Mouse (Mus musculus): Measurements from ENCODE around the gene Pbsn. TPM values are rescaled to one million over a fixed set of nuclear protein-coding genes. Genes with fewer than 3 reads are reported as not detected.

Pbsn gene
- polyA plus RNA-seq, 1 experiment from 2014 or later, result not detected

DNA sequence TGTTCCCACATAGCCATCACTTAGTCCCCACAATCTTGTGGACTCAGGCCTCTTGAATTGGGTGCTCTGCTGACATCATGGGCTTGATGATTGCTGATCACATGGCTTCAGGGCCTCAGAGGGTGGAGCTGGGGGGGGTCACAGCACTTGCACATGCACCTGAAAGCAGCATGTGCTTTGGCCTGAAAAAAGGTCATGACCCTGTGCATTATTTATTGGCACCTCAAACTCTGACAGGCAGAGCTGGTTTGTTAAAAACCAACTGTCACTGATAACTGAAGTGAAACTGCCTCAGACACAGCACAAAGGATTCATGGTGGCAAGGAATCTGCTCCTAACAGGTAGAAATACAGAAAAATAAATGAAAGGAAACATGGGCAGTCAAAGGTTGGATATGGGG is 55.6 kb downstream of the Pbsn start:
- no peak overlapping the region for H3K4me3 ChIP-seq (ENCODE audit: low read depth, low read length)
- H3K27me3 ChIP-seq (replicated peaks; ENCODE audit: control insufficient read depth, insufficient read depth, low read length), result no peaks in the 10 kb centered on the region
- DNase-seq (ENCODE audit: low spot score), result no peak
- H3K4me2 ChIP-seq (ENCODE audit: low read depth, low read length), result no peak overlapping the region
- no peak overlapping the region for H3K9ac ChIP-seq (ENCODE audit: low read depth, low read length)
- H3K36me3 ChIP-seq (ENCODE audit: control insufficient read depth, insufficient read depth, low read length), result no peaks in the 10 kb centered on the region
- no peak for ATAC-seq (ENCODE audit: low read depth)
- H3K9me3 ChIP-seq (ENCODE audit: control insufficient read depth, low read length), result no peaks in the 10 kb centered on the region
- H3K27ac ChIP-seq (replicated peaks; ENCODE audit: low read depth, low read length), result no peak overlapping the region
- H3K4me1 ChIP-seq (ENCODE audit: control insufficient read depth, insufficient read depth, low read length), result 0 out of 2 replicates have a peak, but pooled peaks cover 3% of the 10 kb centered on the region

DNA sequence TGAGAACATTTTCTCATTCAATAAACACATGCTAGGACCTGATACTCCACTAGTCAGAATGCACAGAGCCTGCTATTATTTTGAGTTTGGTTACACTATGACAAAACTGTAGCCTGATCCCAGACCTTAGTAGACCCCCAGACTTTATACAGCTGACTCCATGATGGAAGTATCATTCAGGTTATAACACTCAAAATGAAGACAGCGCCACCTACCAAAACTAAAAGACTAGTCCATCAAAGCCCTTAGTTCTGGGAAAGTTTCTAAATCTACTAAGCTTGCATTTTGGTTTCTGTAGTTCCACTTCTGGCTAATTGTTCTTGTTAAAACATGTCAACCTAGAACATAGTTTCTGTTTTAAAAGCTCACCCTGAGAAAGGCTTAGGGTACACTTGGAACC is 56.5 kb downstream of the Pbsn start:
- WGBS, result 65% methylated on average over 1 of the region's 1 CpGs
- DNase-seq (ENCODE audit: low spot score), result peak; percentile 3
- Histone ChIP-seq H3K9ac (ENCODE audit: low read depth, low read length) (no peak overlapping the region), H3K4me1 (ENCODE audit: control insufficient read depth, insufficient read depth, low read length) (0 out of 2 replicates have a peak, but pooled peaks cover 3% of the 10 kb centered on the region), H3K4me2 (ENCODE audit: low read depth, low read length) (peak overlapping the region; percentile 65; the same call in 1 of the 2 replicates), H3K4me3 (ENCODE audit: low read depth, low read length) (no peak overlapping the region), H3K36me3 (ENCODE audit: control insufficient read depth, insufficient read depth, low read length) (no peaks in the 10 kb centered on the region), H3K27ac (replicated peaks; ENCODE audit: low read depth, low read length) (peak overlapping the region; percentile 77; the same call in 1 of the 2 replicates), H3K9me3 (ENCODE audit: control insufficient read depth, low read length) (no peaks in the 10 kb centered on the region), H3K27me3 (replicated peaks; ENCODE audit: control insufficient read depth, insufficient read depth, low read length) (no peaks in the 10 kb centered on the region)
- ATAC-seq (ENCODE audit: low read depth), result no peak

DNA sequence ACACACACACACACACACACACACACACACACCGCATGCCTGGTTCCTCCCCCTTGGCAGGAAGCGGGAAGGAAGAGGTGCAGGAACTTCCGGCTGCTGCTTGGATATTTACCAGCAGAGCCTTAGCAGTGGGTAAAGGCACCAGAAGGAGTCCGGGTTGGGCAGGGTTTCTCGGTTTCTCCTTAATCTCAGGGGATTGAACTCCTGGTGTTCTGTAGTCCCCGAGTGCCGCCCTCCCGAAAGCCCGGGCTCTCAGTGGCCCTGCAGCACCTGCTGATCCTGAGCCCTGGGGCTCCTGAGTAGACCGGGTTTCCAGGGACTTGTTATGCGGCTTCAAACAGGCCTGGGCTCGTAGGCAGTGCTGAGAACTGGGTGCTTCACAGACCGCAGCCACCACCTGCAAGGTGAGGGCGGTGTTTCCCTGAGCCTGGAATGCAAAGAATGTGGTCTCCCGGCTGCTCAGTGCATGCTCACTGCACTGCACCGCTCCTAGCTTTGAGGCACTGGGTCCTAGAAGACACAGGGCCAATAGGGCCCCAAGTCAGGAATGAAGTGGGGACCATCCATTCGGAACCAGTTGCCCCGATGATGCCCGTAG is 57.1 kb downstream of the Pbsn start, which contains the start of gene Prkx:
Gene Prkx, minus strand, starts transcription at position 41 of the 598 bp plus-strand sequence.
- WGBS, result 29% methylated on average over 12 of the region's 19 CpGs
- ATAC-seq (ENCODE audit: low read depth) (peak; percentile 83), DNase-seq (ENCODE audit: low spot score) (peak; percentile 79)
- no peaks in the 10 kb centered on the region for H3K27me3 ChIP-seq (replicated peaks; ENCODE audit: control insufficient read depth, insufficient read depth, low read length)
- peak within 1 kb of the TSS; percentile 70 for H3K9ac ChIP-seq (ENCODE audit: low read depth, low read length)
- peak within 1 kb of the TSS; percentile 77 for H3K27ac ChIP-seq (replicated peaks; ENCODE audit: low read depth, low read length)
- H3K4me3 ChIP-seq (ENCODE audit: low read depth, low read length), result peak within 1 kb of the TSS; percentile 61
- 0 out of 2 replicates have a peak, but pooled peaks cover 3% of the 10 kb centered on the region for H3K4me1 ChIP-seq (ENCODE audit: control insufficient read depth, insufficient read depth, low read length)
- no peaks in the 10 kb centered on the region for H3K9me3 ChIP-seq (ENCODE audit: control insufficient read depth, low read length)
- peak within 1 kb of the TSS; percentile 65 for H3K4me2 ChIP-seq (ENCODE audit: low read depth, low read length)
- H3K36me3 ChIP-seq (ENCODE audit: control insufficient read depth, insufficient read depth, low read length), result no peaks in the 10 kb centered on the region

DNA sequence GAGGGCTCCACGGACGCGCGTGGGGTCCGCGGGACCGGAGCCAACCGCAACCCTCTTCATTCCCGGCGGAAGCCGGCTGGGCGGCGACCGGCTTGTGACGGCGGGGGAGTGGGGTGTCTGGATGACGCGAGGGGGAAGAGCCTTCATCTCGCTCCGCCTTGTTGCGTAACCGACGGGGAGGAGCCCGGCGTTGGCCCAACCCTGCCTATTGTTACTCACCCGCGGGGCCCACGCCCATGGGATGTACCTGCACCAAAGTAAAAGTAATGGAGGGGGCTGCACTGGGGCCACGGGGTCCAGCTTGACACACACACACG is 57.6 kb downstream of the Pbsn start:
- Histone ChIP-seq H3K9ac (ENCODE audit: low read depth, low read length) (peak overlapping the region; percentile 70), H3K9me3 (ENCODE audit: control insufficient read depth, low read length) (no peaks in the 10 kb centered on the region), H3K27me3 (replicated peaks; ENCODE audit: control insufficient read depth, insufficient read depth, low read length) (no peaks in the 10 kb centered on the region), H3K4me1 (ENCODE audit: control insufficient read depth, insufficient read depth, low read length) (0 out of 2 replicates have a peak, but pooled peaks cover 3% of the 10 kb centered on the region), H3K4me2 (ENCODE audit: low read depth, low read length) (peak overlapping the region; percentile 65), H3K27ac (replicated peaks; ENCODE audit: low read depth, low read length) (peak overlapping the region; percentile 77; the same call in 1 of the 2 replicates), H3K36me3 (ENCODE audit: control insufficient read depth, insufficient read depth, low read length) (no peaks in the 10 kb centered on the region), H3K4me3 (ENCODE audit: low read depth, low read length) (peak overlapping the region; percentile 61)
- DNase-seq (ENCODE audit: low spot score), result peak; percentile 93
- whole genome bisulfite sequencing, result 52% methylated on average over 9 of the region's 30 CpGs
- peak; percentile 95 for ATAC-seq (ENCODE audit: low read depth)

DNA sequence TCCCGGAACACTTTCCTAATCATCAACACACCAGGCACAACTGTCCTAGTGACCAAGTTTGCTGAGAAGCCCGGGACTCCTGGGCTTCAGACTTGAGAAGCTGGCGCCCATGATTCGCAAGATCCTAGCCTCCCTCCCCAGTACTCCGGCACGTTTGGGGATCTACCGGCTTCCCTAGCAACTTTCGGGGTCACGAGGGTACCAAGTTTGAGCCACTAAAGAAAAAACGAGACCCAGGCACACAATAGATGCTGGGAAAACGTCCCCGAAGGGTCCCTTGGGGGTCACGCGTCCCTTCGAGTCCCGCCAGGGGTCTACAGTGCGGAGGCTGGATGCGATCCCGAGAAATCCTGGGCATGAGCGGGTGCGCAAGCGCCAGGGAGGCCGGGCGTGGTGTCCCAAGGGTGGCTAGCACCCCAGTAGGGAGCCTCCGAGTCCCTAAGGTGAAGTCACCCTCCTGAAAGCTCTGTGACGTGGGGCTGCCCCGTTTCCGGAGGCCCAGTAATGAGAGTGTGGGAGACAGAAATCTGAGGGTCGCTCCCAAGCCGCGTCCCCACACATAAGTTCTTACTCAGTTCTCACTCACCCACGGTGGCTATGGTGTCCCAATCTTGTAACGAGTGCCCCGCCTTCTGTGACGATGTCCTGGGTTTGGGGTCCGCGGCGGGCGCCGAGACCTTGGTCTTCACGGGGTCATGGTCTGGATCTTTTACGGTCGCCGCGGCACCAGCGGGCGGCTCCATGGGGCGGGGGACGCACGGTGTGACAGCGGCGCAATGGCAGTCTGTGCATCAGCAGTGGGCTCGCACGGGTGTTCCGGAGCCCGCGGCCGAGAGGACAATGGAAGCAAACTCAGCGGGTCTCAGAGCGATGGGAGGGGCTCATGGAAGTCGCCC is 58.2 kb downstream of the Pbsn start:
- H3K27me3 ChIP-seq (replicated peaks; ENCODE audit: control insufficient read depth, insufficient read depth, low read length), result no peaks in the 10 kb centered on the region
- peak; percentile 6 for DNase-seq (ENCODE audit: low spot score)
- no peaks in the 10 kb centered on the region for H3K9me3 ChIP-seq (ENCODE audit: control insufficient read depth, low read length)
- no peak overlapping the region; the same call in 1 of the 2 replicates for H3K27ac ChIP-seq (replicated peaks; ENCODE audit: low read depth, low read length)
- peak overlapping the region; percentile 65 for H3K4me2 ChIP-seq (ENCODE audit: low read depth, low read length)
- 0 out of 2 replicates have a peak, but pooled peaks cover 3% of the 10 kb centered on the region for H3K4me1 ChIP-seq (ENCODE audit: control insufficient read depth, insufficient read depth, low read length)
- no peaks in the 10 kb centered on the region for H3K36me3 ChIP-seq (ENCODE audit: control insufficient read depth, insufficient read depth, low read length)
- ATAC-seq (ENCODE audit: low read depth), result peak; percentile 63
- WGBS, result 22% methylated on average over 46 of the region's 61 CpGs
- peak overlapping the region; percentile 70 for H3K9ac ChIP-seq (ENCODE audit: low read depth, low read length)
- peak overlapping the region; percentile 61 for H3K4me3 ChIP-seq (ENCODE audit: low read depth, low read length)

DNA sequence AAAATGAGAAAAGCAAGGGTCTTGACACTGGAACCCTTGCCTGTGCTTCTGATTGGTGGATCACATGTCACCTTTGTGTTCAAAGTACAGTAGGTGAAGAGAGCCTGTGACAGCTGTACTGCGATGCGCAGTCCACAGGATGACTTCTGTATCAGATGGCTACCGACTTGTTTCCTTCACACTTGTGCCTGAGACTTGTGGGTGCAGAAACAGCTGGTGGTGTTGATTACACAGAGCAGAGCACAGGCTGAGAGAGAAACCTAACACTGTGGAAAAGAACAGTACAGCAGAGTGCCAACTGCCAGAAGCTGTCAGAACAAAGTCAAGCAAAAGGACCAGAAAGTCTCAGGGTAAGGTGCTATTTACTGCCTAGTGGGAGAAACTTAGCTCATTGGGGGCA is 64.7 kb downstream of the Pbsn start:
- Histone ChIP-seq H3K4me3 (ENCODE audit: low read depth, low read length) (no peak overlapping the region), H3K36me3 (ENCODE audit: control insufficient read depth, insufficient read depth, low read length) (0 out of 2 replicates have a peak, but pooled peaks cover 2% of the 10 kb centered on the region), H3K27me3 (replicated peaks; ENCODE audit: control insufficient read depth, insufficient read depth, low read length) (no peaks in the 10 kb centered on the region), H3K27ac (replicated peaks; ENCODE audit: low read depth, low read length) (no peak overlapping the region), H3K9ac (ENCODE audit: low read depth, low read length) (no peak overlapping the region), H3K4me2 (ENCODE audit: low read depth, low read length) (no peak overlapping the region), H3K4me1 (ENCODE audit: control insufficient read depth, insufficient read depth, low read length) (no peaks in the 10 kb centered on the region), H3K9me3 (ENCODE audit: control insufficient read depth, low read length) (no peaks in the 10 kb centered on the region)
- 91% methylated on average over 3 of the region's 3 CpGs for WGBS
- DNase-seq (ENCODE audit: low spot score) (peak; percentile 27), ATAC-seq (ENCODE audit: low read depth) (peak; percentile 84; the same call in 1 of the 2 replicates)

Other genes with a start within 250 kb of the Pbsn start
- gene Prkx, start 57.3 kb downstream of the Pbsn start, polyA plus RNA-seq (2014; fragmentation: Nextera tagmentation; extraction: Ambion mirVana), result 12.2 and 13.4 TPM in 2 replicates
- gene Gm14744, start 11.1 kb upstream of the Pbsn start, polyA plus RNA-seq (2014; fragmentation: Nextera tagmentation; extraction: Ambion mirVana), result not detected in 2 replicates
- gene 5430402E10Rik, start 71.4 kb upstream of the Pbsn start, polyA plus RNA-seq (2014; fragmentation: Nextera tagmentation; extraction: Ambion mirVana), result not detected in 2 replicates
- gene Obp1a, start 237.8 kb upstream of the Pbsn start, polyA plus RNA-seq (2014; fragmentation: Nextera tagmentation; extraction: Ambion mirVana), result not detected in 2 replicates